Comparison of ENCODE assay signal across 7 mouse cellular contexts in the genomic region with DNA sequence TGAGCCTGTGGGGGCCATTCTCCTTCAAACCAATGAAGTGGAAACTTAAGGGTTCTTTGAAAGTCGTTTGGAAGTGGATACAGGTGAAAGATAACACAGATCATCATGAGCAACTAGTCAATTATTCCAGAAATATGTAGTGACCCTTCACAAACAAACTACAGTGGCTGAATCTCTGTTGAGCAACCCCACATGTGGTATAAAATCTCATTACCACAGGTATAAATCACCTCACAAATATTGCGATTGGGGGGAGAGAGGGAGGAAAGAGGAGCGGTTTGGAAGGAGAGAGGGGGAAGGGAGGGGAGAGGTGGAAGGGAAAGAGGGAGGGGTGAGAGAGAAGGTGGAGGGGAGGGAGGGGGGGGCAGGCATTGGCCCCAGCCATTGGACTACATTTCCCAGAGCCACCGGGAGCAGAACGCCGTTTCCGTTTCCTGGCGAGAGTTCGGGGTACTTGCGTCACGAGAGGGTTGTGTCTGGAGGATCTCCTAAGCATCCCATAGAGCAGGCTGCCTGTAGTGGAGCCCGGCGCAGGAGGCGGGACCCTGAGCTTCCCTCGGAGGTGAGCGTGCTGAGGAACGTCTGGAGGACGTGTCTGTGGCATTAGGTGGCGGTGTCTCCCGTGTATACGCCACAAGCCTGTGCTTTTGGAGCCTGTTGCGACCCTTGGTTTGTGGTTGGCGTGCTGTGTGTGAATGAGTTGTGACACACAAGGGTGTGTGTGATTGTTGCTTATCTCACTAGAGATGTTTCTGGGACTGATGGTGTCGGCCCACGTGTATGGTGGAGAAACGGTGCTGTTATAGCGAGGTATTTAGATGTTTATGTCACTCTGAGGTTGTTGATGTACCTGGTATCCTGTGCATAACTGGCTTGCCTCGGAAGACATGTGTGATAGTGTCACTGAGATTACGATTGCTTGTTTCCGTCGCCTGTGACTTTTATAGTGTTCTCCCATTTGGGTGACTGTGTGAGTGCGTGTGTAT. TPM values are rescaled to one million over a fixed set of nuclear protein-coding genes. Genes with fewer than 3 reads are reported as not detected.
DNase-seq lines count a peak whose midpoint lies in the region; ATAC-seq lines count a peak whose summit lies in the region.

Gene Zfp420 (plus strand): TSS at position 448 of the 986 bp plus-strand sequence.

- DNase-seq in adrenal gland, adult 8-10 months: peak; percentile 90
- peak; percentile 87 for DNase-seq in embryo, embryonic 9.5 days (ENCODE audit: extremely low spot score)
- peak; percentile 89 for DNase-seq in kidney, adult 11 months
- DNase-seq in limb, embryonic 10.5 days (ENCODE audit: low spot score): peak; percentile 87
- DNase-seq in spleen, adult 12 weeks (ENCODE audit: low spot score): peak; percentile 45

- no peaks in the 10 kb centered on the region; the same call in 1 of the 2 replicates for H3K9me3 ChIP-seq in limb, embryonic 10.5 days (replicated peaks)
- no peaks in the 10 kb centered on the region for H3K9me3 ChIP-seq in midbrain, embryonic 13.5 days

- peak within 1 kb of the TSS; percentile 71 for H3K27ac ChIP-seq in limb, embryonic 10.5 days
- H3K27ac ChIP-seq in midbrain, embryonic 13.5 days: peak within 1 kb of the TSS; percentile 77

- peaks cover 6% of the 10 kb centered on the region for H3K36me3 ChIP-seq in limb, embryonic 10.5 days
- peaks cover 5% of the 10 kb centered on the region for H3K36me3 ChIP-seq in midbrain, embryonic 13.5 days

- H3K4me1 ChIP-seq in limb, embryonic 10.5 days: peaks cover 8% of the 10 kb centered on the region
- H3K4me1 ChIP-seq in midbrain, embryonic 13.5 days (replicated peaks): peaks cover 9% of the 10 kb centered on the region

- ATAC-seq in granulocyte monocyte progenitor cell, adult 5-6 weeks (replicated peaks; ENCODE audit: poor library complexity, severe bottlenecking): peak; percentile 100
- peak; percentile 99 for ATAC-seq in midbrain, embryonic 13.5 days

- H3K27me3 ChIP-seq in limb, embryonic 10.5 days (ENCODE audit: low read depth, poor library complexity, severe bottlenecking): no peaks in the 10 kb centered on the region
- H3K27me3 ChIP-seq in midbrain, embryonic 13.5 days: no peaks in the 10 kb centered on the region

- 8% methylated on average over 32 of the region's 32 CpGs for WGBS in limb, embryonic 10.5 days
- WGBS in midbrain, embryonic 13.5 days: 8% methylated on average over 32 of the region's 32 CpGs

- H3K4me3 ChIP-seq in limb, embryonic 10.5 days: peak within 1 kb of the TSS; percentile 76
- H3K4me3 ChIP-seq in midbrain, embryonic 13.5 days (replicated peaks): peak within 1 kb of the TSS; percentile 71

- peak within 1 kb of the TSS; percentile 76 for H3K4me2 ChIP-seq in midbrain, embryonic 13.5 days (replicated peaks)

- H3K9ac ChIP-seq in midbrain, embryonic 13.5 days (replicated peaks): peak within 1 kb of the TSS; percentile 78

RNA-seq across cellular contexts. Expression of gene Zfp420, which starts in this region (rescaled TPM):
- 1 to 10 TPM; 5.4 to 9.8 (median 8.1) TPM for total RNA-seq in adrenal gland, adult 8-10 months (2022)
- total RNA-seq in granulocyte monocyte progenitor cell, adult 5-6 weeks (2014; fragmentation: Nextera tagmentation): 8.2 and 8.4 TPM in 2 replicates
- total RNA-seq in granulocyte monocyte progenitor cell, adult 5-6 weeks (2017): 2.8 and 4.3 TPM in 2 replicates
- polyA plus RNA-seq in limb, embryonic 10.5 days (2016; fragmentation: Nextera tagmentation; extraction: Ambion mirVana): 7.2 and 10.6 TPM in 2 replicates
- 18.3 and 19.9 TPM in 2 replicates for polyA plus RNA-seq in midbrain, embryonic 13.5 days (2015; fragmentation: Nextera tagmentation; extraction: Ambion mirVana)

Comparison
In these comparisons a context has a peak if more than half of its experiments do, and no peak if none do; other contexts are left out.
1. Peak in every context shown above with its lines: DNase-seq, ATAC-seq, H3K4me3 ChIP-seq and H3K27ac ChIP-seq.